ENCODE assay signal across 18 mouse cellular contexts in genomic region chr2:63706643-63707042, GRCm38 (mm10).
"Had no signal": no experiment of that assay in that cellular context is flagged by ENCODE, and none has a peak within 500 bp of the region (broad histone marks: within the 10 kb centered on the region; RNA-seq: fewer than 3 reads in every experiment).

No protein-coding gene starts in this region.

- H3K9me3 ChIP-seq: lung, embryonic 15.5 days; megakaryocyte, embryonic 14.5 days; midbrain, embryonic 13.5 days; midbrain, embryonic 15.5 days; neural tube, embryonic 12.5 days; stomach, embryonic 15.5 days had no signal

- DNase-seq: liver, postnatal 0 days; lung, adult 2 months; lung, postnatal 14 days; lung, postnatal 36 days; right cerebral cortex, postnatal 14 days; thymus, adult 2 months; thymus, postnatal 25 days; thymus, postnatal 4 days had no signal

- H3K27me3 ChIP-seq: lung, embryonic 15.5 days; midbrain, embryonic 13.5 days; midbrain, embryonic 15.5 days; neural tube, embryonic 12.5 days; stomach, embryonic 15.5 days had no signal

- H3K9ac ChIP-seq: liver, postnatal 0 days; lung, embryonic 15.5 days; midbrain, embryonic 13.5 days; midbrain, embryonic 15.5 days; neural tube, embryonic 12.5 days; stomach, embryonic 15.5 days had no signal

- H3K4me2 ChIP-seq: lung, embryonic 15.5 days; midbrain, embryonic 11.5 days; midbrain, embryonic 13.5 days; midbrain, embryonic 15.5 days; neural tube, embryonic 12.5 days; stomach, embryonic 15.5 days had no signal

- H3K4me3 ChIP-seq: lung, embryonic 15.5 days; megakaryocyte, embryonic 14.5 days; midbrain, embryonic 13.5 days; midbrain, embryonic 15.5 days; neural tube, embryonic 12.5 days; stomach, embryonic 15.5 days had no signal

- H3K27ac ChIP-seq: lung, embryonic 15.5 days; macrophage; midbrain, embryonic 13.5 days; midbrain, embryonic 15.5 days; neural tube, embryonic 12.5 days; stomach, embryonic 15.5 days; stomach, postnatal 0 days had no signal

- ATAC-seq: liver, postnatal 0 days; lung, postnatal 0 days; midbrain, embryonic 13.5 days; midbrain, embryonic 15.5 days had no signal

- H3K4me1 ChIP-seq: megakaryocyte, embryonic 14.5 days had no signal

- H3K36me3 ChIP-seq: lung, embryonic 15.5 days; midbrain, embryonic 13.5 days; midbrain, embryonic 15.5 days; neural tube, embryonic 12.5 days; stomach, embryonic 15.5 days had no signal
